Mouse (Mus musculus) lung, embryonic 16.5 days (tissue): ENCODE measurements around the gene BC035044. TPM values are rescaled to one million over a fixed set of nuclear protein-coding genes. Genes with fewer than 3 reads are reported as not detected.

Experiments
- ATAC-seq: fragments of 200-750 bp; cut with Nextera tagmentation; 2 replicates; pipeline ENCODE4 v1.8.0; 2017; ENCODE audit warnings: low read depth, mild to moderate bottlenecking, moderate library complexity
- H3K27ac ChIP-seq: fragments of 300-500 bp; sonication (generic); 2 replicates; pipeline ENCODE4 v1.5.1; 2014; ENCODE audit warnings: mild to moderate bottlenecking, control low read depth, low read length
- H3K27me3 ChIP-seq: fragments of 300-500 bp; sonication (generic); 2 replicates; pipeline ENCODE4 v1.6.1; 2014; ENCODE audit warnings: low read depth, low read length, mixed read lengths; ENCODE audit not compliant: control insufficient read depth, insufficient read depth
- H3K36me3 ChIP-seq: fragments of 300-500 bp; sonication (generic); 2 replicates; pipeline ENCODE4 v1.6.1; 2014; ENCODE audit warnings: low read length; ENCODE audit not compliant: control insufficient read depth, insufficient read depth
- H3K4me1 ChIP-seq: fragments of 300-500 bp; sonication (generic); replicated peaks from 2 replicates; pipeline ENCODE4 v1.6.1; 2014; ENCODE audit warnings: low read length, mixed read lengths; ENCODE audit not compliant: control insufficient read depth, insufficient read depth
- H3K4me2 ChIP-seq: fragments of 300-500 bp; sonication (generic); 2 replicates; pipeline ENCODE4 v1.6.1; 2014; ENCODE audit warnings: low read depth, low read length, control low read depth
- H3K4me3 ChIP-seq: fragments of 300-500 bp; sonication (generic); 2 replicates; pipeline ENCODE4 v1.5.1; 2014; ENCODE audit warnings: mild to moderate bottlenecking, low read length, control low read depth
- H3K9ac ChIP-seq: fragments of 300-500 bp; sonication (generic); 2 replicates; pipeline ENCODE4 v1.6.1; 2014; ENCODE audit warnings: low read length, control low read depth
- H3K9me3 ChIP-seq: fragments of 300-500 bp; sonication (generic); 2 replicates; pipeline ENCODE4 v1.6.1; 2016; ENCODE audit warnings: low read length; ENCODE audit not compliant: control insufficient read depth
- WGBS: fragments of 180-500 bp; shearing (Covaris S2); extraction: QIAGEN DNeasy Blood & Tissue Kit; methylation state at CpG from one replicate; pipeline ENCODE4 v1.1.7; 2014; 5-methylcytosine and 5-hydroxymethylcytosine counted together
- polyA plus RNA-seq: library from polyadenylated mRNA; unstranded; fragments of >200 nt; fragmentation: Nextera tagmentation; extraction: Ambion mirVana; gene quantifications from 2 replicates; pipeline ENCODE4 v1.2.1, GENCODE M21; 2015

The BC035044 gene
- polyA plus RNA-seq, 1 experiment from 2014 or later = 0.87 TPM

DNA sequence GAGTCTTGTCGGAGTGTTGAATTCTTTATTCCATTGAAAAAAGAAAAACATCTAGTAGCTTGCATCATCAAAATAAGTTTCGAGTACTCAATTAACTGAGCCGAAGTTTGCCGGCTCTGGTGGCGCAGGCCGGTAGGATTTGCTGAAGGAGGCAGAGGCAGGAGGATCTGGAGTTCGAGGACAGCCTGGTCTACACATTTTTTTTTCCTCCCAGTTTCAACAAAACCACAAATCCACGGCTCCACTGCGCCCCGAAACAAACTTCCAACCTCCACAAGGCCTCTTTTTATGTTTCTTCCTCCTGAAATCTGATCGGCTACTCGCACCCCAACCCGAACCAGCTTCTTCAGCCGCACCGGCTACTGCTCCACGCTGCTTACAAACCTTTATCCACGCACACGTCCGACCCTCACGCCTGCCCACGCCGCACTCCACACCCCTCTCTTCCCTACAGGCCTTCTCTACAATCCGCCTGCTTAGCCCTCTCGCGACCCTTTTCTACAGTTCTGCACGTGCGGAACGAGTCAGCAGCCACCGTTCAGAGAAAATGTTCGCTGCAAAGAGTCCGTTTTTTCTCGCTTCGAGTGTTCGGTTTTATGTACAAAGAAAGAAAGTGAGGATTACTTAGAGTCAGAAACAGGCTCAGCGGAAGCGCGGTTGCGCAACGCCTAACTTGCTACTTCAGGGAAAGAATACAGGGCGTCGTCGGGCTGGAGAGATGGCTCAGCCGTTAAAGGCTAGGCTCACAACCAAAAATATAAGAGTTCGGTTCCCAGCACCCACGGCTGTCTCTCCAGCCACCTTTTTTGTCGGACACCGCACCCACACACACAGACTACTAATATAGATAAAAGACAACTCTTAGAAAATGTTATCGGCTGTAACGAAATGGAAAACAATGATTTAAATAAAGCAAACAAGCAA lies 52.3 kb downstream of the BC035044 start:
- ATAC-seq = peak; percentile 65
- Histone ChIP-seq H3K36me3 (no peaks in the 10 kb centered on the region), H3K9me3 (no peaks in the 10 kb centered on the region), H3K27me3 (no peaks in the 10 kb centered on the region), H3K4me1 (peaks cover 21% of the 10 kb centered on the region), H3K4me2 (peak overlapping the region; percentile 80), H3K27ac (peak overlapping the region; percentile 99), H3K9ac (peak overlapping the region; percentile 92), H3K4me3 (peak overlapping the region; percentile 84)
- under 1% methylated on average over 49 of the region's 49 CpGs for WGBS

DNA sequence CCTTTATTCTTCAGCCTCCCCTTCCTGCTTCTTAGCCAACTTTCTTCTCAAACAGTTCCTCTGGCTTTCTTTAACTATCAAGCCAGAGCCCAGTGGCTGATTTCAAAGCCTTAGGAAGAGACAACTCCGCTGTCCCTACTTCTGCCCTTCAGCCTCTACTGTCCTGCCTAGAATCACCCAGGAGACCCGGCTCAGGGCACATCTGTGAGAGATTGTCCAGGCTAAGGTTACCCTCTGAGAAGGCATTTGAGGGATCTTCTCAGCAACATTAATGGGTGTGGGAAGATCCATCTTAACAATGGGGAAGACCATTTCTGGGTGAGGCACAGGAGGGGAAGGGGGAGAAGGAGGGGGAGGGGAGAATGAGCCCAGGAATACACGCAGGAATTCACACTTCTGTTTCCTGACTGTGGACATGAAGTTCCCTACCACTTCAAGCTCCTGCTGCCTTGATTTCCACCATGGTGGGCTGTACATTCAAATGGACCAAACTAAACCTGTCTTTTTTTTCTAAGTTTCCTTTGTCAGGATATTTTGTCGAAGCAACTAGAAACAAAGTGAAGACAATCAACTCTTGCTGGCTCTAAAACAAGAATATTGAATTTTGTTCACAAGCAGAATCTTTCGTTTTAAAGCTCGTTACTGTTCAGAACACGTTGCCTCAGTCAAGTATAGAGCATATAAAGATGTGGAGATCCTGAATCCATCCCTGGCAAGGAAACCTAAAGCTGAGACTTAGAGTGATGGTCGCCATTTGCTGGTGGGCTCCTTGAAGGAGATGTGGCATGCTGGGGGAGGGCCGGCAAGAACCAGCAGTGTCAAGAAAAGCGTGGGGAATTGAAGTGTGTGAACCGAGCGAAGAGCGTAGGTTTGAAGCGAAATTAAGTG lies 53.2 kb downstream of the BC035044 start:
- Histone ChIP-seq H3K4me1 (peaks cover 21% of the 10 kb centered on the region), H3K9me3 (no peaks in the 10 kb centered on the region), H3K27ac (peak overlapping the region; percentile 99), H3K36me3 (no peaks in the 10 kb centered on the region), H3K9ac (peak overlapping the region; percentile 61), H3K4me2 (peak overlapping the region; percentile 51), H3K4me3 (peak overlapping the region; percentile 84), H3K27me3 (no peaks in the 10 kb centered on the region)
- whole genome bisulfite sequencing = 3% methylated on average over 14 of the region's 14 CpGs
- ATAC-seq = peak; percentile 15

DNA sequence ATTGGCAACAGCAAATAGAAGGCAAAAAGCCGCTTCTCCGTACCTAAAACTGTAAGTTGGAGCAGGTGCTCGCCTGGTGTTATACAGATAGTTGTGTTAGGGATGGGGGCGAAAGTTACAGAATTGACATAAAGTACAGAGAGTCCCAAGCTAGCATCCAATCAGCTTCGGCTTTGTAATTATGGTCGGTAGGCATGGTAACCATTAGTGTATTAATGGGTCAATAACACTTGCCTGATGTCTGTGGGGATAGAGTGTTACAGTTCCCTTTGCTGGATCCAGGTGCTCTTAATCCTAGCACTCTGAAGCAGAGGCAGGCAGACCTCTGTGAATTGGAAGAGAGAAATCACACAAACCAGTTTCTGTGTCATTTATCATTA lies 54.0 kb downstream of the BC035044 start:
- Histone ChIP-seq H3K27me3 (no peaks in the 10 kb centered on the region), H3K4me2 (peak overlapping the region; percentile 51; the same call in 1 of the 2 replicates), H3K9ac (no peak overlapping the region), H3K9me3 (no peaks in the 10 kb centered on the region), H3K27ac (no peak overlapping the region), H3K36me3 (no peaks in the 10 kb centered on the region), H3K4me1 (peaks cover 20% of the 10 kb centered on the region), H3K4me3 (no peak overlapping the region)
- no peak for ATAC-seq
- 85% methylated on average over 6 of the region's 6 CpGs for WGBS

DNA sequence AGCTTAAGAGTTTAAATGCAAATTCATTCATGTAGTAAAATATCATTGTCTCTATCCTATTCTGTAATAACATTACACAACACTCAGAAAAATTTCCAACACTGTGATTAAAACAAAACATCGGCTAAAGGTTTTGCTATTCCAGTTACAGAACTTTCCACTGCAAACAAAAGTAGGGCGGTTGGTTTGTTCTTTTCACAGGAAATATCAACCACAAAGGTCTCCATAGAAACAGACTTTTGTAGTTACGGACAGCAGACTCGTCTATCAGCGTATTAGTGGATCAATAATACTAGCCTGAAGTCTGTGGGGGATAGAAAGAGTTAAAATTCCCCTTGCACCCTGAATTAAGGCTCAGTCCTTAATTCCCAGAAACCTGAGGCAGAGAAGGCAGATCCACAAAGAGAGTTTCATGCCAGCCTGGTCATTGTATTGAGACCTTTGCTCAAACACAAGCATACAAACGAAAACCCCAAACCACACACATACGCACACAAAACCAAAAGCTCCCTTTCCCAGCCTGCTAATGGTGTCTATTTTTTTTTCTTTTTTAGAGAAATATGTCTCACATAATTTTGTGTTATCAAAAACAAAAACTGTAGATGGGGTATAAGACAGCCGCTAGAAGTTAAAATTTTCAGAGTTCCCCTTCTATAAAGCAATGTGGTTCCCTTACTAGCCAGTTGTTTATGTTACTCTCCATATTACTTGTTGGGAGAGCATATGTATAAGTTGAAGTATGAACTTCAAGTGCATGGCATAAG lies 54.6 kb downstream of the BC035044 start:
- no peak overlapping the region for H3K4me3 ChIP-seq
- peaks cover 15% of the 10 kb centered on the region for H3K4me1 ChIP-seq
- no peaks in the 10 kb centered on the region for H3K27me3 ChIP-seq
- H3K27ac ChIP-seq = no peak overlapping the region
- no peaks in the 10 kb centered on the region for H3K9me3 ChIP-seq
- no peak for ATAC-seq
- no peaks in the 10 kb centered on the region for H3K36me3 ChIP-seq
- 74% methylated on average over 8 of the region's 8 CpGs for WGBS
- H3K4me2 ChIP-seq = no peak overlapping the region
- H3K9ac ChIP-seq = no peak overlapping the region

DNA sequence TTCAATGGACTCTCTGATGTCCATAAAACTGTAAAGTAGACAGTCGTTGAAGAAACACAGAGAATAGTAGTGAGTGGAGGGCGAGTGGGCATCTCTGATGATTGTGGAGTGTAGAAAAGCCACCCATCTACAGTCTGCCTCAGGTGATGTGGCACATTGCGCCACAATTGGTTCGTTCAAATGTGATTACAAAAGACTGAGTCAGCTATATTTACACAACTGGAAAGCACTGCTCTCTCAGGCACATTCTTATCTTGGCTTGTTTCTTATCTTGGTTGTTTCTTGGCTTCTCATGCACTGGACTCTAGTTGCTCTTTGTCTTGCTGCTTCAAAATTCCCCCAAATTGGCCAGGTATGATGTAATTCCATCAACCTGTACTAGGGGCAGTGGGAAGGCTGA lies 55.4 kb downstream of the BC035044 start:
- Histone ChIP-seq H3K4me1 (peaks cover 14% of the 10 kb centered on the region), H3K4me3 (no peak overlapping the region), H3K36me3 (no peaks in the 10 kb centered on the region), H3K27me3 (no peaks in the 10 kb centered on the region), H3K27ac (no peak overlapping the region), H3K9me3 (no peaks in the 10 kb centered on the region), H3K4me2 (no peak overlapping the region), H3K9ac (no peak overlapping the region)
- WGBS = 60% methylated on average over 4 of the region's 4 CpGs
- ATAC-seq = no peak

DNA sequence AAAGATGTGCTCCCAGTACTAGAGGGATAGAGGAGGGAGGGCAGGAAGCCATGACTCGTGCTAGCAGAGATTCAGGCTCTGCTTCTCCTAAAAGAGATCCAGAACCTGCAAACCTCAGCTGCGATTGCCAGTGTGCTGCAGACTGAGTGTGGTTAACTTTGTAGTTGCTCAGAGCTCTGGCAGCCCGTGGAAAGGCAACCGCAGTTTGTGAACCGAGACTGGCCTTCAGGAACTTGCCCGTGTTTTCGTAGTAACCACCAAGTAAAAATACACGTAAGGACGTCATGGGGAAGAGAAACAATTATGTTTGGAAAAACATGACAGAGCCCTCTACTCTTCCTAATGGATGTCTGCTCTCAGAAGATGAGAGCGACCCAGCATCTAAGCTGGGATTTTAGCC lies 57.9 kb downstream of the BC035044 start:
- H3K27me3 ChIP-seq = no peaks in the 10 kb centered on the region

DNA sequence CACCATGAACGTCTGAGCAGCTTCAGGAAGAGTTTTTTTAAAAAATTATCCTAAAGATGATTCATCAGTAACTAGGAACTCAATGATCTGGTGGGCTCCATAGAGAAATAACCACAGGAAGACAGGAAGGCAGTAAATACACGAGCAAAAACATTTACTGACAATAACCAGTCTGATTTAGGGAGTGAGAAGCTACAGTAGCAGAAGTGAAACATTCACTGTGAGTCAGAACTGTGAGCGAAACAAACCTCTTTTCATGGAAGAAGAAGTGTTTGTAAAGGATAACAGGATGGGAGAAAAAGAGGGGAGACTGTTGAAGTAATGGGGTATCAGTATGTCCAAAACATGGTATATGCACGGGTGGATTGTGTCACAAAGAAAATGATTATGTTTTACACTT lies 61.1 kb downstream of the BC035044 start:
- Histone ChIP-seq H3K4me2 (no peak overlapping the region), H3K9me3 (no peaks in the 10 kb centered on the region), H3K27ac (no peak overlapping the region), H3K4me1 (no peaks in the 10 kb centered on the region), H3K36me3 (no peaks in the 10 kb centered on the region), H3K9ac (no peak overlapping the region), H3K27me3 (no peaks in the 10 kb centered on the region), H3K4me3 (no peak overlapping the region)
- ATAC-seq = no peak
- 48% methylated on average over 4 of the region's 4 CpGs for WGBS

More for the DNA sequence above, 57.9 kb downstream of the BC035044 start:
- H3K9me3 ChIP-seq = no peaks in the 10 kb centered on the region
- H3K4me1 ChIP-seq = peaks cover 9% of the 10 kb centered on the region
- no peak overlapping the region for H3K4me3 ChIP-seq
- H3K27ac ChIP-seq = no peak overlapping the region
- H3K4me2 ChIP-seq = no peak overlapping the region
- ATAC-seq = no peak
- 80% methylated on average over 10 of the region's 10 CpGs for WGBS
- H3K9ac ChIP-seq = no peak overlapping the region
- H3K36me3 ChIP-seq = no peaks in the 10 kb centered on the region

DNA sequence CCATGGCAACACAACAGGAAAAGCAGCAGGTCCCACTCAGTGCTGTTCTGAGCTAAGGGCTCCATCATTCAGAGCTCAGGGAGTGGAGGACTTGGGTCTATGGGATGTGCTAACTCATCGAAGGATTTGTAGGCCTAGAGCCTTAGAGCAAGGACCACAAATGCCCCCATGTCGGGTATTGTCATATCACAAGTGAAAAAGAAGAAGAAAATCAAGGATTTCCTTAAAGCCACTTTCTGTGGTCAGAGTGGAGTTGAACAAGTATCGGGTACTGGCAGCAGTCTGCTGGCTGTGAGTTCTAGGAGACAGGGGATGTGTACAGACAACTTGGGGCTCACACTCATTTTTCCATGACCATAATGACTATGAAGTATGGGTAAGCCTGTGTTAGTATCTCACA lies 64.1 kb downstream of the BC035044 start:
- H3K4me2 ChIP-seq = no peak overlapping the region
- 80% methylated on average over 3 of the region's 3 CpGs for WGBS
- no peaks in the 10 kb centered on the region for H3K9me3 ChIP-seq
- no peaks in the 10 kb centered on the region for H3K36me3 ChIP-seq
- H3K27me3 ChIP-seq = no peaks in the 10 kb centered on the region
- H3K9ac ChIP-seq = no peak overlapping the region
- H3K27ac ChIP-seq = no peak overlapping the region
- no peaks in the 10 kb centered on the region for H3K4me1 ChIP-seq
- H3K4me3 ChIP-seq = no peak overlapping the region
- ATAC-seq = no peak
